ENCODE assay signal across 15 mouse cellular contexts in genomic region chr9:96536093-96536492, GRCm38 (mm10). TPM values are rescaled to one million over a fixed set of nuclear protein-coding genes. Genes with fewer than 3 reads are reported as not detected.
DNase-seq lines count a peak whose midpoint lies in the region; ATAC-seq and TF ChIP-seq lines count a peak whose summit lies in the region.
"Not testable (repeated sequence)": the region's sequence is repeated elsewhere in the genome, so short reads cannot be mapped to it uniquely, and the experiment has no call there.
"Had no signal": no experiment of that assay in that cellular context is flagged by ENCODE, and none has a peak within 500 bp of the region (broad histone marks: within the 10 kb centered on the region; RNA-seq: fewer than 3 reads in every experiment).

No protein-coding gene starts in this region.

- 0 out of 2 replicates have a peak, but pooled peaks have one; percentile 7 for ATAC-seq in heart, embryonic 12.5 days (ENCODE audit: insufficient number of reproducible peaks, low FRiP score)
- ATAC-seq in liver, embryonic 11.5 days (replicated peaks; ENCODE audit: low FRiP score) = peak; percentile 25; the same call in 1 of the 2 replicates

- not testable (repeated sequence) for H3K4me2 ChIP-seq in heart, embryonic 12.5 days; liver, embryonic 11.5 days

- not testable (repeated sequence) for TF ChIP-seq CTCF in ES-Bruce4 (IDR thresholded peaks at IDR 0.05; ENCODE audit: low read depth, low read length); bone marrow, adult 2 months (IDR thresholded peaks at IDR 0.05; ENCODE audit: control insufficient read depth, insufficient read depth, low read length)

- DNase-seq in liver, embryonic 11.5 days (ENCODE audit: low spot score) = not testable (repeated sequence)

- not testable (repeated sequence) for H3K36me3 ChIP-seq in ES-Bruce4 (ENCODE audit: control insufficient read depth, insufficient read depth, low read length, poor library complexity, severe bottlenecking); heart, embryonic 12.5 days; liver, embryonic 11.5 days (ENCODE audit: control insufficient read depth, insufficient read depth, low read length); macrophage (ENCODE audit: inconsistent target)

- WGBS in bone marrow, adult 2 months = 56% methylated on average over 4 of the region's 4 CpGs
- 83% methylated on average over 4 of the region's 4 CpGs for WGBS in heart, embryonic 12.5 days
- WGBS in liver, embryonic 11.5 days = 70% methylated on average over 4 of the region's 4 CpGs
- WGBS in macrophage (ENCODE audit: missing documents) = 85% methylated on average over 4 of the region's 4 CpGs

- TF ChIP-seq EP300 in ES-Bruce4 (IDR thresholded peaks at IDR 0.05; ENCODE audit: insufficient read depth, low read depth, low read length) = not testable (repeated sequence)

- H3K4me1 ChIP-seq in ES-Bruce4 (ENCODE audit: control insufficient read depth, insufficient read depth, low read length); bone marrow, adult 2 months (ENCODE audit: control insufficient read depth, insufficient read depth, low read length); liver, embryonic 11.5 days (replicated peaks; ENCODE audit: control insufficient read depth, insufficient read depth, low read length): not testable (repeated sequence)
- H3K4me1 ChIP-seq in heart, embryonic 12.5 days (replicated peaks) = peaks cover 15% of the 10 kb centered on the region

- not testable (repeated sequence) for H3K4me3 ChIP-seq in ES-Bruce4 (ENCODE audit: low read depth, low read length); bone marrow, adult 2 months (replicated peaks; ENCODE audit: control insufficient read depth, low read depth, low read length); heart, embryonic 12.5 days; liver, embryonic 11.5 days (ENCODE audit: low read depth, low read length); macrophage (ENCODE audit: inconsistent target)

- H3K79me2 ChIP-seq in macrophage (ENCODE audit: inconsistent target) = not testable (repeated sequence)

- H3K27ac ChIP-seq in ES-Bruce4 (ENCODE audit: insufficient read depth, low read length) = peak overlapping the region; percentile 60; the same call in 1 of the 2 replicates
- 0 out of 2 replicates have a peak overlapping the region, but pooled peaks have one; percentile 22 for H3K27ac ChIP-seq in bone marrow, adult 2 months (ENCODE audit: control insufficient read depth, insufficient read depth, low read depth, low read length, poor library complexity)
- not testable (repeated sequence) for H3K27ac ChIP-seq in heart, embryonic 12.5 days (ENCODE audit: poor library complexity, severe bottlenecking); liver, embryonic 11.5 days (ENCODE audit: low read depth, low read length)
- peak overlapping the region; percentile 34 for H3K27ac ChIP-seq in macrophage

- H3K9ac ChIP-seq in ES-Bruce4 (ENCODE audit: low read depth, poor library complexity, severe bottlenecking) = peak overlapping the region; percentile 63
- H3K9ac ChIP-seq in heart, embryonic 12.5 days; liver, embryonic 11.5 days (ENCODE audit: low read depth, low read length): not testable (repeated sequence)

- H3K9me3 ChIP-seq in ES-Bruce4 (replicated peaks; ENCODE audit: control insufficient read depth, insufficient read depth, low read length, poor library complexity, severe bottlenecking); heart, embryonic 12.5 days (replicated peaks); liver, embryonic 11.5 days (ENCODE audit: control insufficient read depth, low read length): not testable (repeated sequence)

- not testable (repeated sequence) for TF ChIP-seq POLR2A in ES-Bruce4 (IDR thresholded peaks at IDR 0.05; ENCODE audit: insufficient read depth, low read length); bone marrow, adult 2 months (IDR thresholded peaks at IDR 0.05; ENCODE audit: borderline replicate concordance, control insufficient read depth, low read depth, low read length)

- not testable (repeated sequence) for H3K27me3 ChIP-seq in ES-Bruce4 (ENCODE audit: control insufficient read depth, insufficient read depth, low read length, poor library complexity, severe bottlenecking); heart, embryonic 12.5 days (replicated peaks); liver, embryonic 11.5 days (replicated peaks; ENCODE audit: control insufficient read depth, insufficient read depth, low read length)

RNA-seq across cellular contexts. Expression of gene Gm28729, which starts 11.0 kb away (rescaled TPM):
- polyA plus RNA-seq in ES-Bruce4 (2011; ENCODE audit: insufficient read depth, insufficient read length, low read depth, missing spikeins) (not detected in 2 replicates), macrophage (2018) (0.09 TPM in 1 of 3 replicates, not detected in the others)
- not detected in 2 replicates for polyA plus RNA-seq in bone marrow, adult 2 months (2011; ENCODE audit: insufficient read depth, insufficient read length, low replicate concordance, missing spikeins)
- not detected in 2 replicates for polyA plus RNA-seq in heart, embryonic 12.5 days (2016; fragmentation: Nextera tagmentation; extraction: Ambion mirVana)
- not detected in 2 replicates for polyA plus RNA-seq in liver, embryonic 11.5 days (2014; fragmentation: Nextera tagmentation; extraction: Ambion mirVana)
- under 1 TPM in 6 of 26 experiments, not detected in 20; 0.37 to 0.64 (median 0.42) TPM for total RNA-seq in macrophage (2018; cell fraction: chromatin; rRNA removed)
- under 1 TPM in 2 of 26 experiments, not detected in 24; 0.06 to 0.08 TPM for total RNA-seq in macrophage (2018; cell fraction: cytosol; rRNA removed)
- under 1 TPM in 3 of 26 experiments, not detected in 23; 0.22 to 0.54 (median 0.34) TPM for total RNA-seq in macrophage (2018; cell fraction: nucleus; rRNA removed)
- total RNA-seq: adrenal gland, postnatal 14 days; adrenal gland, postnatal 36 days; common myeloid progenitor, adult 5-6 weeks had no signal
- polyA plus RNA-seq: activated CD4-positive, CD25-positive, alpha-beta regulatory T cell, adult 4 months; C2C12; embryonic facial prominence, embryonic 11.5 days; embryonic facial prominence, embryonic 13.5 days; erythroblast, embryonic 14.5 days; forebrain, embryonic 10.5 days; Patski had no signal

RNA-seq across cellular contexts. Expression of gene Rnf7, which starts 57.6 kb away (rescaled TPM):
- polyA plus RNA-seq in ES-Bruce4 (2011; ENCODE audit: insufficient read depth, insufficient read length, low read depth, missing spikeins) (108 and 115 TPM in 2 replicates), macrophage (2018) (113 to 148 TPM (median 123 TPM) in 3 replicates)
- 30.2 and 62.2 TPM in 2 replicates for polyA plus RNA-seq in bone marrow, adult 2 months (2011; ENCODE audit: insufficient read depth, insufficient read length, low replicate concordance, missing spikeins)
- polyA plus RNA-seq in heart, embryonic 12.5 days (2016; fragmentation: Nextera tagmentation; extraction: Ambion mirVana) = 235 and 244 TPM in 2 replicates
- 172 and 173 TPM in 2 replicates for polyA plus RNA-seq in liver, embryonic 11.5 days (2014; fragmentation: Nextera tagmentation; extraction: Ambion mirVana)
- total RNA-seq in macrophage (2018; cell fraction: chromatin; rRNA removed) = 10 to 100 TPM in 17 of 26 experiments, 1 to 10 TPM in 9; 3.3 to 29.2 (median 14.6) TPM
- total RNA-seq in macrophage (2018; cell fraction: cytosol; rRNA removed) = 100 to 1,000 TPM in 9 of 26 experiments, 10 to 100 TPM in 17; 71.0 to 128 (median 94.6) TPM
- total RNA-seq in macrophage (2018; cell fraction: nucleus; rRNA removed) = 10 to 100 TPM; 11.7 to 54.8 (median 26.2) TPM
